In genomic region chr3:146268024-146268801, GRCm38 (mm10) we compare ENCODE assay signal across 11 mouse cellular contexts. TPM values are rescaled to one million over a fixed set of nuclear protein-coding genes. Genes with fewer than 3 reads are reported as not detected.
DNase-seq lines count a peak whose midpoint lies in the region; ATAC-seq and TF ChIP-seq lines count a peak whose summit lies in the region.
"Had no signal": no experiment of that assay in that cellular context is flagged by ENCODE, and none has a peak within 500 bp of the region (broad histone marks: within the 10 kb centered on the region; RNA-seq: fewer than 3 reads in every experiment).

No protein-coding gene starts in this region.

- no peak overlapping the region for H3K4me2 ChIP-seq in intestine, postnatal 0 days (replicated peaks; ENCODE audit: low read depth)
- H3K4me2 ChIP-seq in intestine, embryonic 15.5 days (replicated peaks) = no peak overlapping the region
- peak overlapping the region; percentile 13; the same call in 1 of the 2 replicates for H3K4me2 ChIP-seq in hindbrain, embryonic 16.5 days (ENCODE audit: low read length)
- H3K4me2 ChIP-seq in midbrain, embryonic 16.5 days (ENCODE audit: low read length) = peak overlapping the region; percentile 25

- peak; percentile 56 for TF ChIP-seq CTCF in intestine, postnatal 0 days (IDR thresholded peaks at IDR 0.05; ENCODE audit: low read depth)
- TF ChIP-seq CTCF in gastrocnemius, adult 2 months (IDR thresholded peaks at IDR 0.05) = no peak
- TF ChIP-seq CTCF in lung, adult 2 months (IDR thresholded peaks at IDR 0.05; ENCODE audit: insufficient read depth, low read length) = no peak

- no peaks in the 10 kb centered on the region for H3K4me1 ChIP-seq in intestine, postnatal 0 days (replicated peaks; ENCODE audit: control insufficient read depth, insufficient read depth, low read length)
- no peaks in the 10 kb centered on the region; the same call in 1 of the 2 replicates for H3K4me1 ChIP-seq in intestine, embryonic 15.5 days (replicated peaks)
- no peaks in the 10 kb centered on the region; the same call in 1 of the 2 replicates for H3K4me1 ChIP-seq in hindbrain, embryonic 16.5 days (ENCODE audit: control insufficient read depth, insufficient read depth, low read depth, low read length)
- peaks cover 3% of the 10 kb centered on the region; the same call in 1 of the 2 replicates for H3K4me1 ChIP-seq in midbrain, embryonic 16.5 days (ENCODE audit: control insufficient read depth, insufficient read depth, low read length)
- no peaks in the 10 kb centered on the region for H3K4me1 ChIP-seq in lung, adult 2 months (ENCODE audit: control insufficient read depth, insufficient read depth, low read length)
- H3K4me1 ChIP-seq: megakaryocyte, embryonic 14.5 days had no signal

- peak; percentile 89 for DNase-seq in brain, adult 2 months (ENCODE audit: low read depth, low spot score)
- DNase-seq in gastrocnemius, adult 2 months = no peak
- DNase-seq in testis, postnatal 14 days (ENCODE audit: low spot score) = no peak
- DNase-seq in lung, adult 2 months = no peak
- DNase-seq: adrenal gland, postnatal 10 days; gastrocnemius, postnatal 36 days had no signal

- H3K36me3 ChIP-seq in intestine, postnatal 0 days (ENCODE audit: control insufficient read depth, insufficient read depth) = no peaks in the 10 kb centered on the region
- no peaks in the 10 kb centered on the region for H3K36me3 ChIP-seq in intestine, embryonic 15.5 days
- H3K36me3 ChIP-seq in hindbrain, embryonic 16.5 days (ENCODE audit: control insufficient read depth, insufficient read depth, low read length) = no peaks in the 10 kb centered on the region
- no peaks in the 10 kb centered on the region for H3K36me3 ChIP-seq in midbrain, embryonic 16.5 days (ENCODE audit: control insufficient read depth, insufficient read depth, low read length)

- 72% methylated on average over 14 of the region's 14 CpGs for WGBS in intestine, postnatal 0 days
- 76% methylated on average over 14 of the region's 14 CpGs for WGBS in intestine, embryonic 15.5 days
- WGBS in hindbrain, embryonic 16.5 days = 64% methylated on average over 14 of the region's 14 CpGs
- 69% methylated on average over 14 of the region's 14 CpGs for WGBS in midbrain, embryonic 16.5 days
- 79% methylated on average over 14 of the region's 14 CpGs for WGBS in lung, adult 2 months

- intact Hi-C loops in gastrocnemius, adult 2 months (cut with DNase I) = no loop called here

- ATAC-seq in intestine, postnatal 0 days = 0 out of 2 replicates have a peak, but pooled peaks have one; percentile 11
- ATAC-seq in intestine, embryonic 15.5 days = no peak
- peak; percentile 93 for ATAC-seq in hindbrain, embryonic 16.5 days
- peak; percentile 90 for ATAC-seq in midbrain, embryonic 16.5 days

- TF ChIP-seq POLR2A in lung, adult 2 months (IDR thresholded peaks at IDR 0.05; ENCODE audit: borderline replicate concordance, extremely low read depth, low read depth, low read length) = no peak

- H3K27ac ChIP-seq in intestine, postnatal 0 days (ENCODE audit: low read depth, low read length) = no peak overlapping the region
- H3K27ac ChIP-seq in intestine, embryonic 15.5 days = no peak overlapping the region
- H3K27ac ChIP-seq in hindbrain, embryonic 16.5 days (ENCODE audit: low read depth, low read length) = no peak overlapping the region
- H3K27ac ChIP-seq in midbrain, embryonic 16.5 days (ENCODE audit: low read length) = peak overlapping the region; percentile 26; the same call in 1 of the 2 replicates
- no peak overlapping the region for H3K27ac ChIP-seq in gastrocnemius, adult 2 months

- no peaks in the 10 kb centered on the region for H3K9me3 ChIP-seq in intestine, postnatal 0 days (ENCODE audit: control insufficient read depth)
- no peaks in the 10 kb centered on the region for H3K9me3 ChIP-seq in intestine, embryonic 15.5 days
- no peaks in the 10 kb centered on the region for H3K9me3 ChIP-seq in hindbrain, embryonic 16.5 days (ENCODE audit: control insufficient read depth, low read length)
- no peaks in the 10 kb centered on the region for H3K9me3 ChIP-seq in midbrain, embryonic 16.5 days (replicated peaks; ENCODE audit: control insufficient read depth, low read length, poor library complexity, severe bottlenecking)
- H3K9me3 ChIP-seq: megakaryocyte, embryonic 14.5 days had no signal

- no peaks in the 10 kb centered on the region for H3K27me3 ChIP-seq in intestine, postnatal 0 days (replicated peaks; ENCODE audit: control insufficient read depth, insufficient read depth, low read length)
- H3K27me3 ChIP-seq in intestine, embryonic 15.5 days (replicated peaks) = no peaks in the 10 kb centered on the region
- no peaks in the 10 kb centered on the region for H3K27me3 ChIP-seq in hindbrain, embryonic 16.5 days (replicated peaks; ENCODE audit: control insufficient read depth, insufficient read depth, low read length)
- no peaks in the 10 kb centered on the region for H3K27me3 ChIP-seq in midbrain, embryonic 16.5 days (ENCODE audit: control insufficient read depth, insufficient read depth, low read depth, low read length)

- H3K4me3 ChIP-seq in intestine, postnatal 0 days (ENCODE audit: low read depth, low read length) = no peak overlapping the region
- no peak overlapping the region for H3K4me3 ChIP-seq in intestine, embryonic 15.5 days (replicated peaks)
- H3K4me3 ChIP-seq in hindbrain, embryonic 16.5 days (ENCODE audit: low read length) = no peak overlapping the region
- H3K4me3 ChIP-seq in midbrain, embryonic 16.5 days (ENCODE audit: low read depth, low read length) = no peak overlapping the region
- H3K4me3 ChIP-seq in gastrocnemius, adult 2 months = no peak overlapping the region
- H3K4me3 ChIP-seq in lung, adult 2 months (replicated peaks; ENCODE audit: extremely low read depth, low read depth, low read length) = no peak overlapping the region
- H3K4me3 ChIP-seq: megakaryocyte, embryonic 14.5 days had no signal

- no peak overlapping the region for H3K9ac ChIP-seq in intestine, postnatal 0 days (ENCODE audit: low read depth, low read length)
- H3K9ac ChIP-seq in intestine, embryonic 15.5 days = no peak overlapping the region
- no peak overlapping the region for H3K9ac ChIP-seq in hindbrain, embryonic 16.5 days (ENCODE audit: low read depth, low read length)
- no peak overlapping the region for H3K9ac ChIP-seq in midbrain, embryonic 16.5 days (ENCODE audit: low read depth, low read length)

RNA-seq across cellular contexts. Expression of gene Lpar3, which starts 47.5 kb away (rescaled TPM):
- 10.7 TPM in 2 replicates for polyA plus RNA-seq in intestine, postnatal 0 days (2015; fragmentation: Nextera tagmentation; extraction: Ambion mirVana)
- 1.8 and 1.9 TPM in 2 replicates for polyA plus RNA-seq in intestine, embryonic 15.5 days (2015; fragmentation: Nextera tagmentation; extraction: Ambion mirVana)
- 0.34 and 0.42 TPM in 2 replicates for polyA plus RNA-seq in hindbrain, embryonic 16.5 days (2015; fragmentation: Nextera tagmentation; extraction: Ambion mirVana)
- polyA plus RNA-seq in midbrain, embryonic 16.5 days (2015; fragmentation: Nextera tagmentation; extraction: Ambion mirVana) = 0.44 and 0.70 TPM in 2 replicates
- under 1 TPM; 0.10 to 0.14 TPM for total RNA-seq in gastrocnemius, adult 2 months (2021)
- 17.8 and 25.7 TPM in 2 replicates for polyA plus RNA-seq in lung, adult 2 months (2012; rRNA removed)

Comparison
In these comparisons a context has a peak if more than half of its experiments do, and no peak if none do; other contexts are left out.
1. H3K4me2 ChIP-seq: peak in hindbrain, embryonic 16.5 days (single experiment) and midbrain, embryonic 16.5 days (single experiment); none in intestine, postnatal 0 days (single experiment) and intestine, embryonic 15.5 days (single experiment).